Mouse (Mus musculus): ENCODE measurements around the gene Ppip5k2.

Gene Ppip5k2

GRCm38 (mm10) chr1:97753216-97753615 is 17.0 kb downstream of the Ppip5k2 start:
- no peak for DNase-seq

- no peak for DNase-seq
Observed at GRCm38 (mm10) chr1:97748163-97748562, 22.0 kb downstream of the Ppip5k2 start.

- DNase-seq, result no peak
Observed at GRCm38 (mm10) chr1:97746261-97746660, 23.9 kb downstream of the Ppip5k2 start.

- DNase-seq, result no peak
Observed at GRCm38 (mm10) chr1:97745712-97746111, 24.5 kb downstream of the Ppip5k2 start.

- DNase-seq, result no peak
Observed at GRCm38 (mm10) chr1:97743063-97743462, 27.1 kb downstream of the Ppip5k2 start.

- no peak for DNase-seq
Observed at GRCm38 (mm10) chr1:97729339-97729738, 40.9 kb downstream of the Ppip5k2 start.

- DNase-seq, result no peak
Observed at GRCm38 (mm10) chr1:97726730-97727129, 43.5 kb downstream of the Ppip5k2 start.

GRCm38 (mm10) chr1:97718440-97718839 is 51.8 kb downstream of the Ppip5k2 start:
- no peak for DNase-seq

GRCm38 (mm10) chr1:97714334-97714868 is 55.8 kb downstream of the Ppip5k2 start:
- DNase-seq, result no peak

GRCm38 (mm10) chr1:97710520-97710919 is 59.7 kb downstream of the Ppip5k2 start:
- DNase-seq, result no peak

GRCm38 (mm10) chr1:97705389-97705788 is 64.8 kb downstream of the Ppip5k2 start:
- DNase-seq, result no peak

GRCm38 (mm10) chr1:97704646-97705045 is 65.6 kb downstream of the Ppip5k2 start:
- DNase-seq, result no peak

GRCm38 (mm10) chr1:97698956-97699570 is 71.1 kb downstream of the Ppip5k2 start:
- DNase-seq, result no peak

GRCm38 (mm10) chr1:97697273-97697672 is 72.9 kb downstream of the Ppip5k2 start:
- DNase-seq, result no peak

- no peak for DNase-seq
Observed at GRCm38 (mm10) chr1:97693825-97694224, 76.4 kb downstream of the Ppip5k2 start.

GRCm38 (mm10) chr1:97688756-97689155 is 81.5 kb downstream of the Ppip5k2 start:
- no peak for DNase-seq

- no peak for DNase-seq
Observed at GRCm38 (mm10) chr1:97676526-97677177, 93.6 kb downstream of the Ppip5k2 start.

- DNase-seq, result no peak
Observed at GRCm38 (mm10) chr1:97676115-97676514, 94.1 kb downstream of the Ppip5k2 start.

GRCm38 (mm10) chr1:97672849-97673248 is 97.4 kb downstream of the Ppip5k2 start:
- DNase-seq, result no peak

- DNase-seq, result no peak
Observed at GRCm38 (mm10) chr1:97667288-97667687, 102.9 kb downstream of the Ppip5k2 start.

GRCm38 (mm10) chr1:97662324-97662723 is 107.9 kb downstream of the Ppip5k2 start:
- no peak for DNase-seq

- peak; percentile 91 for DNase-seq
Observed at GRCm38 (mm10) chr1:97661406-97662241, 108.6 kb downstream of the Ppip5k2 start, which contains the start of gene D1Ertd622e. Gene D1Ertd622e (minus strand): TSS chr1:97662074.

GRCm38 (mm10) chr1:97660687-97661405 is 109.4 kb downstream of the Ppip5k2 start:
- peak; percentile 85 for DNase-seq

All from cerebellum, adult 9-11 months (tissue).